Mouse (Mus musculus) liver, embryonic 18 days (tissue): ENCODE measurements around the gene Olfr1033. TPM values are rescaled to one million over a fixed set of nuclear protein-coding genes. Genes with fewer than 3 reads are reported as not detected.

Experiments
- polyA plus RNA-seq: library from polyadenylated mRNA; depleted of rRNA; stranded (reverse); fragments of >200 nt; gene quantifications from 2 replicates; pipeline ENCODE4 v1.2.3, GENCODE M21; 2012; rRNA removed

Gene Olfr1033
- polyA plus RNA-seq, result 3.3 and 3.4 TPM in 2 replicates

GRCm38 (mm10) chr2:86020406-86020805 is at the start of gene Olfr1033:
Gene Olfr1033, plus strand, starts transcription at chr2:86020633.

GRCm38 (mm10) chr2:85973595-85973994 is 46.8 kb upstream of the Olfr1033 start, which contains the start of gene Olfr1029:
Gene Olfr1029, plus strand, starts transcription at chr2:85973895.

GRCm38 (mm10) chr2:85978976-85979375 is 41.5 kb upstream of the Olfr1033 start, which contains the start of gene Olfr1030:
Gene Olfr1030, plus strand, starts transcription at chr2:85979276.

GRCm38 (mm10) chr2:85990004-85990403 is 30.4 kb upstream of the Olfr1033 start, which contains the start of gene Olfr1031:
Gene Olfr1031, plus strand, starts transcription at chr2:85990304.

GRCm38 (mm10) chr2:86005240-86005639 is 15.2 kb upstream of the Olfr1033 start, which contains the start of gene Olfr1032:
Gene Olfr1032, plus strand, starts transcription at chr2:86005540.

GRCm38 (mm10) chr2:86045561-86045960 is 25.1 kb downstream of the Olfr1033 start, which contains the start of gene Olfr1034:
Gene Olfr1034, plus strand, starts transcription at chr2:86045861.

GRCm38 (mm10) chr2:86073692-86074091 is 53.3 kb downstream of the Olfr1033 start, which contains the start of gene Olfr1036:
Gene Olfr1036, plus strand, starts transcription at chr2:86073992.

GRCm38 (mm10) chr2:86087285-86087684 is 66.9 kb downstream of the Olfr1033 start, which contains the start of gene Olfr1037:
Gene Olfr1037, minus strand, starts transcription at chr2:86087385.

Other genes with a start within 250 kb of the Olfr1033 start
- not detected in 2 replicates for gene Olfr1014, start 247.9 kb upstream of the Olfr1033 start, polyA plus RNA-seq
- not detected in 2 replicates for gene Olfr1015, start 238.6 kb upstream of the Olfr1033 start, polyA plus RNA-seq
- not detected in 2 replicates for gene Olfr1016, start 218.1 kb upstream of the Olfr1033 start, polyA plus RNA-seq
- not detected in 2 replicates for gene Olfr1018, start 202.2 kb upstream of the Olfr1033 start, polyA plus RNA-seq
- not detected in 2 replicates for gene Olfr1019, start 175.2 kb upstream of the Olfr1033 start, polyA plus RNA-seq
- not detected in 2 replicates for gene Olfr1020, start 173.6 kb upstream of the Olfr1033 start, polyA plus RNA-seq
- not detected in 2 replicates for gene Olfr1022, start 152.0 kb upstream of the Olfr1033 start, polyA plus RNA-seq
- not detected in 2 replicates for gene Olfr1023, start 135.0 kb upstream of the Olfr1033 start, polyA plus RNA-seq
- gene Olfr1024, start 115.6 kb upstream of the Olfr1033 start, polyA plus RNA-seq, result not detected in 2 replicates
- gene Olfr1025-ps1, start 105.4 kb upstream of the Olfr1033 start, polyA plus RNA-seq, result not detected in 2 replicates
- not detected in 2 replicates for gene Olfr1026, start 99.1 kb upstream of the Olfr1033 start, polyA plus RNA-seq
- gene Olfr1028, start 70.2 kb upstream of the Olfr1033 start, polyA plus RNA-seq, result not detected in 2 replicates
- gene Olfr1029, start 46.7 kb upstream of the Olfr1033 start, polyA plus RNA-seq, result not detected in 2 replicates
- gene Olfr1030, start 41.4 kb upstream of the Olfr1033 start, polyA plus RNA-seq, result not detected in 2 replicates
- gene Olfr1031, start 30.3 kb upstream of the Olfr1033 start, polyA plus RNA-seq, result not detected in 2 replicates
- not detected in 2 replicates for gene Olfr1032, start 15.1 kb upstream of the Olfr1033 start, polyA plus RNA-seq
- 0.94 and 1.0 TPM in 2 replicates for gene Olfr1034, start 25.2 kb downstream of the Olfr1033 start, polyA plus RNA-seq
- gene Olfr1036, start 53.4 kb downstream of the Olfr1033 start, polyA plus RNA-seq, result not detected in 2 replicates
- not detected in 2 replicates for gene Olfr1037, start 66.8 kb downstream of the Olfr1033 start, polyA plus RNA-seq
- gene Olfr1039, start 115.3 kb downstream of the Olfr1033 start, polyA plus RNA-seq, result not detected in 2 replicates
- not detected in 2 replicates for gene Olfr1040, start 126.1 kb downstream of the Olfr1033 start, polyA plus RNA-seq
- not detected in 2 replicates for gene Olfr1042, start 141.2 kb downstream of the Olfr1033 start, polyA plus RNA-seq
- gene Olfr1043, start 146.9 kb downstream of the Olfr1033 start, polyA plus RNA-seq, result not detected in 2 replicates
- gene Olfr1044, start 157.2 kb downstream of the Olfr1033 start, polyA plus RNA-seq, result not detected in 2 replicates
- gene Olfr52, start 165.1 kb downstream of the Olfr1033 start, polyA plus RNA-seq, result not detected in 2 replicates
- not detected in 2 replicates for gene Olfr1045, start 182.4 kb downstream of the Olfr1033 start, polyA plus RNA-seq
- not detected in 2 replicates for gene Olfr1046, start 198.7 kb downstream of the Olfr1033 start, polyA plus RNA-seq
- not detected in 2 replicates for gene Olfr1047, start 210.8 kb downstream of the Olfr1033 start, polyA plus RNA-seq
- not detected in 2 replicates for gene Olfr1048, start 219.7 kb downstream of the Olfr1033 start, polyA plus RNA-seq
- gene Olfr1049, start 237.7 kb downstream of the Olfr1033 start, polyA plus RNA-seq, result not detected in 2 replicates